Mouse (Mus musculus) G1E-ER4 (cell line): Measurements from ENCODE around the gene Prdm15. TPM values are rescaled to one million over a fixed set of nuclear protein-coding genes. Genes with fewer than 3 reads are reported as not detected.

Experiments used
- GATA1 ChIP-seq: IDR thresholded peaks from one replicate; pipeline ENCODE4 v1.8.0; 2012; ENCODE audit warnings: low read length, inconsistent platforms
- polyA plus RNA-seq: library from polyadenylated mRNA; stranded (reverse); fragments of >175 nt; gene quantifications from 2 replicates; pipeline ENCODE4 v1.2.3, GENCODE M21; 2012

The Prdm15 gene
- polyA plus RNA-seq, 1 experiment, result 2.8 TPM

- no peak for TF ChIP-seq GATA1
Measured at GRCm38 (mm10) chr16:97783057-97783456, 68.6 kb downstream of the Prdm15 start.

DNA sequence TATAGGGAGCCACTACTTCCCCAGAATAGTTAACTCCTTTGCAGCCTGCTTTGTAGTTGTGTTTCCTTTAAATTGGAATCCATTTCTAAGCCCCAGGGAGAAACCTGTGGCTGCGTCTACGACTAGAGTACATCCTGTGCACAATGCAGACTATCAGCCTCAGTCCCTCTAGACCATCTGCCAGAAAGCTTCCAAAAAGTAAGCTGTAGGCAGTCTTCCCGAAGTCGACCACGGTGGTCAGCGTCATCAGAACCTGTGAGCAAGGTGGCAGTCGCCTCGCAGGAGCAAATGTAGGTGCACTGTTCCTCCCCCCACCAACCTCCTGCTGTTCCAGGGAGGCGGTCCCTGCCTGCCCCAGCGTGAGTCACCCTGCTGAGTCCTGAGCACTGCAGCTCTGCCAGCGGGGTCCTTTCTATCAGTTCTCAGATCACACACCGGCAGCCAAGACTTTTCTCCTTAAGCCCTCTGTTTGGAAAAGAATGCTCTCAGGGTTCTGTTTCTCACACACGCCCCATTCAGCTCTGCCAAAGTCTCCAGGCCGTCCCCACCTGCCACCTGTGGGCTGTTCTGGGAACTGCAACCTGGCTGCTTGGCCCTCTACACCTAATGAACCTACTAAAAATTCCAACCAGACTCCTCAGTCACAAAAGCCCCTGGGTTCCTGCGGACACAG lies 73.2 kb downstream of the Prdm15 start:
- TF ChIP-seq GATA1, result no peak

- no peak for TF ChIP-seq GATA1
Measured at GRCm38 (mm10) chr16:97766501-97766900, 85.1 kb downstream of the Prdm15 start.

GRCm38 (mm10) chr16:97764626-97765025 lies 87.0 kb downstream of the Prdm15 start:
- no peak for TF ChIP-seq GATA1

DNA sequence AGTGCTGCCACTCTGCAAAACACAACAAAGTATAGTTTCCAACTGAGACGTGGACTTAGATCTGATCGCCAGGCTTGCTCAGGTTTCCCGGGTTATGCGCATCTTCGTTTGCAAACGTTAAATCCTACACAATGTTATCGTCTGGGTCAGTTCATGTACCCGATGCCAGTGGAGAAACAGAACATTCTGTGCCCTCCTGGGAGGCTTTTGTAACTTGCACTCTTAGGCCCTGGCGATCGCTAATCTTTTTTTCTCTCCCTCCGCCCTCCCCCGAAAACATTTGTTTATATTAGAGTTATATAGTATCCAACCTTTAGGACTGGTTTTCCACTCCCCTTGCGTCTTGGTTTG lies 87.7 kb downstream of the Prdm15 start:
- no peak for TF ChIP-seq GATA1

- TF ChIP-seq GATA1, result no peak
Measured at GRCm38 (mm10) chr16:97763061-97763989, 88.3 kb downstream of the Prdm15 start, which contains the start of gene Ripk4. Gene Ripk4 (minus strand): TSS chr16:97763787.

GRCm38 (mm10) chr16:97761782-97762181 lies 89.9 kb downstream of the Prdm15 start:
- no peak for TF ChIP-seq GATA1

DNA sequence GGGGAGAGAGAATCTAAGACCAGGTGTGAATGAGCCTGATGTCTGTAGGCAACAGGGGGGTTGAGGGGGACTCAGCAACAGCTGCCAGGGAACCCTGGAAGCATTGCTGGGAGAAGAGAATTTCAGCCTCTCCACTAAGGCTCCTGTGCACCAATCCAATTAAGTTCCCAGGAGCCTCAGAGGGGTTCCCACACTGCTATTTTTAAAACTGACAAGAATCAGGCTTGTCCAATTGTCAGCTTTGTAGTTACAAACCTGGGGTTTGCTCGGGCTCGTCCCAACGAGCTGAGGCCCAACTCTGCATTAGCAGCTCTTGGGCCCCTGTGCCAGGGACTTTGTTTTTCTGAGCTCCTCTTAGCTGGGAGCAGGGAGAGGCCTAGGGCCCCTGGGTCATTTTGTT lies 92.0 kb downstream of the Prdm15 start:
- TF ChIP-seq GATA1, result no peak

DNA sequence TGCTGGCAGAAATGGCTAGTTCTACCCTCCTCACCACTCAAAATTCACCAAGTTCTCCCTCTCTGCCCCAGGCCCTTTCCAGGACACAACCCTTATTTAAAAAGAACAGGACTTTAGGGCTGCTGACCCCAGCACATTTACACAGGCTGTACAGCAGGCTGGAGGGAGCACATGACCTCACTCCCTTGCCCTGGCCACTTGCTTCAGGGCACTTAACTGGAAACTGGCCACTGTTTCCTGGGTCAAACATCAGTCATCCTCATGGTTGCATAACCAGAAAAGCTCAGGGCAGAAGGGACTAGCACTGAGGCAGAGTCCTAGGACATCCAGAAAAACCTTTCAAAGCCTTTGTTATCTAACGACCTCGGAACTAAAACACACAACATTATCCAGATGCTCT lies 93.4 kb downstream of the Prdm15 start:
- no peak for TF ChIP-seq GATA1

- no peak for TF ChIP-seq GATA1
Measured at GRCm38 (mm10) chr16:97756460-97756859, 95.2 kb downstream of the Prdm15 start.

DNA sequence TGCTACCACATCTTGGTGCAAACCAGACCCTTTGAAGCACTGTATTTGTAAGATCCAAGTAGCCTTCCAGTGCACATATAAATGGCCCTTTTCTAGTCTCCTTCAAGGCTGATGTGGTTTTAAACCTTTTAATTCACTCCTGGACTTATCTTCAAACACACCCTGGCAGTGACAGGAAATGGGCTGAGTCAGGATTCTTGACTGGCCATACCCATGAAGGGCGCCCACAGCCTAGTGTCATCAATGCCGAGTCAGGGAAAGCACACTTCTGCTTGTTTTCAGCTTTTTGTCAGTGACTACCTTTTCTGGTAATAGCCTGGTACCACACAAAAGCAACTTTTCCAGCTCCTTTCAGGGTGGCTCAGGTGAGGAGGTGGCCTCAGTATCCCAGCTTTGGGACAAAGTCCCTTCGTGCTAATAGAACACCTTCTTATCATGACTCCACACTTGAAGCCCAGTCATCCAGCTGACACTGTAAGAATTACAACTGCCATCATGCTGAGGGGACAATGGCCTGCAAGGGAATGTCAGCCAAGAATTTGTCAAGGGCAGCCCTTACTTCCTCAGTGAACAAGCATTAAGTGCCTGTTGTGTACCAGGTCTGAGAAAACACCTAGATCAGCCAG lies 99.2 kb downstream of the Prdm15 start:
- no peak for TF ChIP-seq GATA1

DNA sequence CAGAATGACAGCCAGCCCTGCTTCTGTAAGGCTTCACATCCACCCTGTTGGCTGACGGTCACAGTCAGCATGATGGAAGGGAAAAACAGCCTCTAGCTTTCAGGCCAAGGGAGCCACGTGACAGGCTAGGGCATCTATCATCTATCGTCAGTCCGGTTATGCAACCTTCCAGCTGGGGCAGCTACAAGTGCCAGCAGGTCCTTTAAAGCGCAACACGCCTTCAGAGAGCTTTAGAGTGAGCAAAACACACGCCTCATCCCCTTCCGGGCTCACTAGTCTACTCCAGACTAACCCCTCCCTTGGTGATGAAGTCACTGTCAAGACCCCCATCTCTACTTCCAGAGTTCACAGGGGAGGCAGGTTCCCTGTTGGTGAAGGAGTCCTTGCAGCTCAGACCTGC lies 99.8 kb downstream of the Prdm15 start:
- no peak for TF ChIP-seq GATA1

DNA sequence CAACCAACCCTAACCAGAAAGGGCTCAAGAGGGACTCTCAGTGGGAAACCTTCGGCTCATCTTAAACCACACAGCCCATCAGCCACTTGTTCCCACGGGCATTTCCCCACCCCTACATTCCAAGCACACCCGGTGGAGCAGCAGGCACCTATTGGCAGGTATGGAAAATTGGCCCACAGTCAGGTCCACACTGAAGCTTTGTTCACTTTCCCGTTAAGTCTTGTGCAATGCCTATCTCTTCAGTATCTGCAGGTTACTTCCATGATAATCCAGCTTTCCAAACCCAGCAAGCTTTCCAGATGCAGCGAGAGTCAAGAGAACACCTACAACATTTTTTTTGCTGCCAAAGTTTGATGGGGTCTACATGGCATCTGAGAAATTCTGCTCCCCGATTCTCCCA lies 103.2 kb downstream of the Prdm15 start:
- TF ChIP-seq GATA1, result no peak

Other genes with a start within 250 kb of the Prdm15 start
- gene Tmprss2, start 240.7 kb downstream of the Prdm15 start, polyA plus RNA-seq, result not detected in 2 replicates
- not detected in 2 replicates for gene Ripk4, start 88.1 kb downstream of the Prdm15 start, polyA plus RNA-seq
- gene C2cd2, start 110.7 kb upstream of the Prdm15 start, polyA plus RNA-seq, result 27.2 and 30.1 TPM in 2 replicates
- 20.9 and 23.0 TPM in 2 replicates for gene Zbtb21, start 110.8 kb upstream of the Prdm15 start, polyA plus RNA-seq
- 1.1 and 1.3 TPM in 2 replicates for gene B230307C23Rik, start 145.5 kb upstream of the Prdm15 start, polyA plus RNA-seq
- 0.16 and 0.17 TPM in 2 replicates for gene A630089N07Rik, start 230.6 kb upstream of the Prdm15 start, polyA plus RNA-seq